Mouse (Mus musculus) liver, postnatal 0 days (tissue): Measurements from ENCODE around the gene Anxa6.

Experiments
- CTCF ChIP-seq: sonication (generic); IDR thresholded peaks from 2 replicates; pipeline ENCODE4 v1.5.1; 2016; ENCODE audit warnings: antibody characterized with exemption, low read depth
- EP300 ChIP-seq: IDR thresholded peaks from 2 replicates; pipeline ENCODE4 v1.6.1; 2016; ENCODE audit warnings: antibody characterized with exemption, low read depth, mild to moderate bottlenecking

DNA sequence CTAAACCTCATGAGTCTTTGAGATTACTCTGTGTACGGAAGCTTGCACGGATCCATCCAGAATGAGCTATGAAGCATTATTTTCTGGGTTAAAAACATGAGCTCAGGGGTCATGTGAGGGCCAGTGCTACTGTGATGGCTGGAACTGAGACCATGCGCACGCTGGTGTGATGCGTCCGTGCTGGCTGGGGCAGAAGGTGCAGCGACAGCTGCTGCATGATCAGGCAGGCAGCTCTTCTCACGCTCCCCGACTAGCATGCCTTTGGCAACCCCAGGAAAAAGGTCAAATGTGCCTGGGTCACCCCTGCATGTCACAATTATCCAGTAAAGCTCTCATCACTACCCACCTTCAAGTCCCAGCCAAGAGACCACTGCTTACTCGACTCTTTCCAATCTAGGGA lies 39.9 kb upstream of the Anxa6 start:
- TF ChIP-seq EP300 (no peak), CTCF (no peak)
